Mouse (Mus musculus): Measurements from ENCODE around the gene Il6ra. TPM values are rescaled to one million over a fixed set of nuclear protein-coding genes. Genes with fewer than 3 reads are reported as not detected.

Gene Il6ra
- polyA plus RNA-seq, 1 experiment = 0.02 TPM

DNA sequence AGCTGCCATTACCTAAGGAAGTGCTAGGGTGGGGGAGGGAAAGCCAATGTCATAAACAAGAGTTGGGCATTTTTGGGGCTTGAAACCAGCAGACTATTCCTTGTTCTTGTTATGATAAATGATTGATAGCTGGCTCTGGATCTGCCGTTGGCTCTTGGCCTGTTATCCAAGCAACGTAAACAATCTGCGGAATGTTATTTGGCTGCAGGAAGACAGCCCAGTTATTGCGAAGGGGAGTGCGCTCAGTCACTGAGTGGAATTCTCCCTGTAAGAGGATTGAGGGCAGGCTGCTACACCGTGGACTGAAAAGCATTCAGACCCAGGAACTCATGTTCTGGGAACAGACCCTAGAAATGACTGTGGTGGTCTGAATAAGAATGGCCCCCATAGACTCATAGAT lies 40.3 kb downstream of the Il6ra start:
- TF ChIP-seq TAL1 (IDR thresholded peaks at IDR 0.05; ENCODE audit: low read length) (no peak), GATA1 (IDR thresholded peaks at IDR 0.05; ENCODE audit: low read length) (no peak)
- peaks cover 8% of the 10 kb centered on the region for H3K9me3 ChIP-seq (ENCODE audit: control insufficient read depth, low read length)
- peaks cover 34% of the 10 kb centered on the region for H3K36me3 ChIP-seq (ENCODE audit: control insufficient read depth)
- H3K27me3 ChIP-seq (ENCODE audit: control insufficient read depth) = no peaks in the 10 kb centered on the region
- H3K4me1 ChIP-seq (ENCODE audit: control insufficient read depth) = peaks cover 83% of the 10 kb centered on the region
- peak overlapping the region; percentile 51 for H3K4me3 ChIP-seq (replicated peaks)

DNA sequence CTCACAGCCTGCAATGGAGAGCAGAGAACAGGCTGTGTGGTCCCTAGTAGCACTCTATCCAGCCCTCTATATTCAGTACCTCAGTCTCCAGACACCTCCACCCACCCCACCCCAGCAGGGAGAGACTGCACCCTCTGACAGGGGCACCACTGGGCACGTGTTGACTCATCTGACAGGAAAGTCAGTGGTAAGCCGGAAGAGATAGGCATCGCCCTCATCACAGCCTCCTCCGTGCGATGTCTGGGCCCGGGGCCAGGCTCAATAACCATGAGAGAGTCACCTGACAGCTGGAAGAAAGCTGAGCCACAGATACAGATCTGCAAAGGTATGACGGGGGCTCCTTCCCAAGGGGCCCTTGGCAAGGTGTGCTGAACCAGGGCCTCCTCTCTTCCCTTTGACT lies 40.8 kb downstream of the Il6ra start:
- TF ChIP-seq GATA1 (IDR thresholded peaks at IDR 0.05; ENCODE audit: low read length) = no peak
- Histone ChIP-seq H3K4me1 (ENCODE audit: control insufficient read depth) (peaks cover 81% of the 10 kb centered on the region), H3K27me3 (ENCODE audit: control insufficient read depth) (no peaks in the 10 kb centered on the region), H3K9me3 (ENCODE audit: control insufficient read depth, low read length) (peaks cover 8% of the 10 kb centered on the region), H3K36me3 (ENCODE audit: control insufficient read depth) (peaks cover 29% of the 10 kb centered on the region), H3K4me3 (replicated peaks) (peak overlapping the region; percentile 51)

DNA sequence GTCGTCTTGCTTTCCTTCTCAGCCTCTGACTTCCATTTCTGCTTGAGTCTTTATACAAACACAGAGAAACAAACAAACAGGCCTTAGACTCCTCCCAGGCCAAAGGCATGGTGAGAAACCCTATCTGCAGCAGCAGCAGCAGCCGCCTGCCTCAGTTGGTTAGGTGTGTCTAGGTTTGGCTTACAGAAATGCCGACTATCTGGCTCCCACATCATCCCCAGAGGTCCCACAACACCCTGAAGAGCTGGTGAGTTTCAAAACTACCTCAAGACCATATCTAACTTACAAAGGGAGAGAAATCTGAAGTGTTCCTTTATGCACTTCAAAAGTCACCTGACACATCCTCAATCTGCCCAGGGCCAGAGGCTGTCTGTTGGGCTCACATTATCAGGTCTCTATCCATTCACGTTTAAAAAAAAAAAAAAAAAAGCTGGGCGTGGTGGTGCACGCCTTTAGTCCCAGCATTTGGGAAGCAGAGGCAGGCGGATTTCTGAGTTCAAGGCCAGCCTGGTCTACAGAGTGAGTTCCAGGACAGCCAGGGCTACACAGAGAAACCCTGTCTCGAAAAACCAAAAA lies 41.6 kb downstream of the Il6ra start:
- peaks cover 8% of the 10 kb centered on the region for H3K9me3 ChIP-seq (ENCODE audit: control insufficient read depth, low read length)
- H3K27me3 ChIP-seq (ENCODE audit: control insufficient read depth) = no peaks in the 10 kb centered on the region
- H3K36me3 ChIP-seq (ENCODE audit: control insufficient read depth) = peaks cover 22% of the 10 kb centered on the region
- H3K4me1 ChIP-seq (ENCODE audit: control insufficient read depth) = peaks cover 73% of the 10 kb centered on the region
- TF ChIP-seq TAL1 (IDR thresholded peaks at IDR 0.05; ENCODE audit: low read length) (peak; percentile 31; the same call in 1 of the 3 replicates), GATA1 (IDR thresholded peaks at IDR 0.05; ENCODE audit: low read length) (peak; percentile 57)
- peak overlapping the region; percentile 51 for H3K4me3 ChIP-seq (replicated peaks)

DNA sequence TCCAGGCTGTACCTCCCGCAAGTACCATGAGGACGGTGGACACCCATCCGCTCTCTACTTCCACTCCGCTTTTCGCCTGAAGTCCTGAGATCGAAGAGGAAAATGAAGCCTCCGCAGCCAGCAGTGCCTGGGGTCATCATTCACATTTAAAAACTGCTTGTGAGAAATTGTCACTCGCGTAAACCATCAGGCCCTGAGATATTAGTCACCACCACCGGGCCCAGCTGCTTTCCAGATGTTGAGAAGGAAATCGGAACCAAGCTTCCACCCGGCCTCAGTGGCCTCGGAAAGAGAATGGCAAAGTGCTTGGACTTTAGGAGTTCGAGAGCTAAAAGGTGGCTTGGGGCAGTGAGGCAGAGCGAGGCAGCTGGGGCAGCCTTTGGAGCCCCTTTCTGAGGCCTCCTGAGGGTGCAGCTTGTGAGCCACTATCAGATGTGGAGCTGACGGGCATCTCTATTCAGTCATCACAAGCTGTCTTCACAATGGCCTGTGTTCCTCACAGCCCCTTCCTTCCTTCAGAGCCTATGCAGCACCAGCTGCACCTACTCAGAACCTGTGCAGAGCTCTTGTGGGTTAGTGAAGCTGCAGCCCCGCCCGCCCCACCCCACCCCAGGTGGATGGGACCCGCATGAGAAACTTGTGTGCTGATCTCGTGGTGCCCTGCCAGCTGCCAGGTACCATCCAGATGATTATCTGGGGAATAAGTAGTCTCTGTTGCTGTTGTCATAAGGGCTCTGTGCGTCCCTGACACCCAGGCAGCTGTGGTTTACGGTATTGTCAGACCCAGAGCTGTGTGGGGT lies 42.3 kb downstream of the Il6ra start:
- Histone ChIP-seq H3K4me3 (replicated peaks) (peak overlapping the region; percentile 51), H3K9me3 (ENCODE audit: control insufficient read depth, low read length) (peaks cover 8% of the 10 kb centered on the region)

DNA sequence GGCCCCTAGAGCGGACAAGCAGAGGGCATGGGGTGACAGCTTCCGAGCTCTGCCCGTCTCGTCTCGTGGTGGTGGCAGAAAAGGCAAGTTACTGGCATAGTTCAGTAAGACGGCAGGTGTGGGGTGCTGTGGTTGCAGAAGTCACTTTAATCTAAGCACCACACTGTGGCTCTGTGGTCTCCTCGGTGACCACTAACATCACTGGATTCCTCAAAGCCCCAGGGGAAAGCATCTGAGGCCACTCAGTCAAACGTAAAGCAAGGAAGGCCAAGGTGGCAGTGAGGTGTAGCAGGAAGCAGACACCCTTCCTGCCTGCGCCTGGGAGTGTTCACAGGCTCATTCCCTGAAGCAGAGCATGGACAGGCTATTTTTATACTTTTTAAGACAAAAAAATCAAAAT lies 43.4 kb downstream of the Il6ra start:
- TF ChIP-seq GATA1 (IDR thresholded peaks at IDR 0.05; ENCODE audit: low read length) = no peak
- Histone ChIP-seq H3K4me1 (ENCODE audit: control insufficient read depth) (peaks cover 65% of the 10 kb centered on the region), H3K36me3 (ENCODE audit: control insufficient read depth) (peaks cover 20% of the 10 kb centered on the region), H3K27me3 (ENCODE audit: control insufficient read depth) (no peaks in the 10 kb centered on the region; the same call in 1 of the 2 replicates), H3K9me3 (ENCODE audit: control insufficient read depth, low read length) (peaks cover 8% of the 10 kb centered on the region), H3K4me3 (replicated peaks) (no peak overlapping the region)

More for the DNA sequence above, 42.3 kb downstream of the Il6ra start:
- Histone ChIP-seq H3K36me3 (ENCODE audit: control insufficient read depth) (peaks cover 22% of the 10 kb centered on the region), H3K4me1 (ENCODE audit: control insufficient read depth) (peaks cover 67% of the 10 kb centered on the region), H3K27me3 (ENCODE audit: control insufficient read depth) (no peaks in the 10 kb centered on the region)
- no peak for TF ChIP-seq TAL1 (IDR thresholded peaks at IDR 0.05; ENCODE audit: low read length)
- TF ChIP-seq GATA1 (IDR thresholded peaks at IDR 0.05; ENCODE audit: low read length) = peak; percentile 55

DNA sequence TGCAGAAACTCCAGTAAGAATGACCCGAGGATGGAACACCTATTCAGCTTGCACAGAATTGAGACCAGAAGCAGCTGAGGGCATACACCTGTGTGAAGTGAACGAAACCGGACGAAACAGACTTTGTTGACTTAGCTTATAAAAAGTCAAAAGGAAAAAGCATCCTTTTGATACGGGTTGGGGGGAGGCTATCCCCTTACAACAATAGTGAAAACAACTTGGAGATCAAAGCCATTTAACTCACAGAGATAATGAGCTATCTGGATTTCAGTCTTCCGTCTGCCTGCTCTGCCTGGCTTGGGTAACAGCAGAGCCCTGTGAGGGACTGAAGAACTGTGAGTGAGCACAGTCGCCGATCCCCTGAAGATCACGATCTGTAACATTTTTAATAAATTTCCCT lies 44.0 kb downstream of the Il6ra start:
- Histone ChIP-seq H3K4me3 (replicated peaks) (no peak overlapping the region), H3K9me3 (ENCODE audit: control insufficient read depth, low read length) (peaks cover 8% of the 10 kb centered on the region), H3K4me1 (ENCODE audit: control insufficient read depth) (peaks cover 60% of the 10 kb centered on the region), H3K36me3 (ENCODE audit: control insufficient read depth) (peaks cover 16% of the 10 kb centered on the region), H3K27me3 (ENCODE audit: control insufficient read depth) (no peaks in the 10 kb centered on the region; the same call in 1 of the 2 replicates)
- TF ChIP-seq GATA1 (IDR thresholded peaks at IDR 0.05; ENCODE audit: low read length) = no peak
- TF ChIP-seq TAL1 (IDR thresholded peaks at IDR 0.05; ENCODE audit: low read length) = no peak

DNA sequence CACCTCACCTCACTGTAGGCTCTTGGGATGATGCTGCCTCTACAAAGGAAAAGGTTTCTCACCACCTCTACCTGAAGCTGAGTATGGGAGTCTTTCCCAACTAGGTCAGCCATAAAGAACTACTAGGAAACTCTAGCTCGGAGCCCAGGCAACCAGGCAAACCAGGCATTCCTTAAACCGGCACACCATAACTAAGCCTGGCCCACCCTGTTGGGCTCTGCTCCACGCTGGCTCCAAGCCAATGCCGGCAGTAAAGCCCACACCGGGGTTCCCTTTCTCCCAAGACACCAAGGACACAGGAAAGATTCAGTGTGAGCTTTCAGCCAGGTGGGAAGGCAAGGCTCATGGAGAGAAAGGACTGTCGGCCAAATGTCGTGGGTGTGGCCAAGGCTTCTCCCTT lies 44.6 kb downstream of the Il6ra start:
- peaks cover 14% of the 10 kb centered on the region for H3K36me3 ChIP-seq (ENCODE audit: control insufficient read depth)
- H3K27me3 ChIP-seq (ENCODE audit: control insufficient read depth) = no peaks in the 10 kb centered on the region; the same call in 1 of the 2 replicates
- peaks cover 56% of the 10 kb centered on the region for H3K4me1 ChIP-seq (ENCODE audit: control insufficient read depth)
- no peak overlapping the region for H3K4me3 ChIP-seq (replicated peaks)
- peaks cover 8% of the 10 kb centered on the region for H3K9me3 ChIP-seq (ENCODE audit: control insufficient read depth, low read length)
- no peak for TF ChIP-seq GATA1 (IDR thresholded peaks at IDR 0.05; ENCODE audit: low read length)
- TF ChIP-seq TAL1 (IDR thresholded peaks at IDR 0.05; ENCODE audit: low read length) = no peak

DNA sequence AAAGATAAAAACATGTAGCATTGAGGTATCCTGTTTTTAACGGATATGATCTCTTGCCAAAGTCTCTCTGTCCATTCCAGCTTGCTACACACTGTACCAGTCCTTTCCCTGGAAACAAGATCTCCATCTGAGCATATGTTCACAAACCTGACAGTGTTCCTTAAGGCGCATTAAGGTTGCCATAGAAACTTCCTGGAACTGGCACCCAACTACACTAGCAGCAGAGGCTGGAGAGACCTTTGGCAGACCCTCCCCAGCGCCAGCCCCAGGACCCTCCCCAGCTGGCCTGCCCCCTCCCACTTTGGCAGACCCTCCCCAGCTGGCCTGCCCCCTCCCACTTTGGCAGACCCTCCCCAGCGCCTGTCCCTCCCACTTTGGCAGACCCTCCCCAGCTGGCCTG lies 45.3 kb downstream of the Il6ra start:
- TF ChIP-seq TAL1 (IDR thresholded peaks at IDR 0.05; ENCODE audit: low read length) = no peak
- TF ChIP-seq GATA1 (IDR thresholded peaks at IDR 0.05; ENCODE audit: low read length) = no peak
- Histone ChIP-seq H3K4me3 (replicated peaks) (no peak overlapping the region), H3K9me3 (ENCODE audit: control insufficient read depth, low read length) (peaks cover 3% of the 10 kb centered on the region), H3K36me3 (ENCODE audit: control insufficient read depth) (peaks cover 9% of the 10 kb centered on the region), H3K27me3 (ENCODE audit: control insufficient read depth) (no peaks in the 10 kb centered on the region; the same call in 1 of the 2 replicates), H3K4me1 (ENCODE audit: control insufficient read depth) (peaks cover 50% of the 10 kb centered on the region)

DNA sequence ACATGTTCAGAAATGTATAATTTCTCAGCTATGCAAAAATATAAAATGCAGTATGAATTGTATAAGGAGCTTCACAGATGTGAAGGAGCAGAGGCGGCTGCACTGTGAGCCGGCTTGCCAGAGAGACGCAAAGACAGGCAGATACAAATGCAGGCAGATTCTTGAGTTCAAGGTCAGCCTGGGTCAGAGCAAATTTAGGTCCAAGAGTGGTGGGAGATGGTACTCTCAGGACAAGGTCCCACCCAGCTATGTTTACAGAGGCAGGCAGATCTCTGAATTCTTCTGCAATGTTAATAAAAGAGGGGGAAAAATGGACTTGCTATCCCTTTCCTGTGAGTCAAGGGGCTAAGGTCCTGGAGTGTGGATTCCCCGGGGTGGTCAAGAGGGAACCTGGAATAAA lies 47.2 kb downstream of the Il6ra start:
- Histone ChIP-seq H3K9me3 (ENCODE audit: control insufficient read depth, low read length) (no peaks in the 10 kb centered on the region), H3K36me3 (ENCODE audit: control insufficient read depth) (0 out of 2 replicates have a peak, but pooled peaks cover 2% of the 10 kb centered on the region), H3K27me3 (ENCODE audit: control insufficient read depth) (peaks cover 6% of the 10 kb centered on the region), H3K4me3 (replicated peaks) (no peak overlapping the region), H3K4me1 (ENCODE audit: control insufficient read depth) (peaks cover 38% of the 10 kb centered on the region)
- TF ChIP-seq TAL1 (IDR thresholded peaks at IDR 0.05; ENCODE audit: low read length) (no peak), GATA1 (IDR thresholded peaks at IDR 0.05; ENCODE audit: low read length) (no peak)

Data from erythroblast, embryonic 14.5 days (primary cell).